Mouse (Mus musculus) hindbrain, embryonic 13.5 days (tissue): Measurements from ENCODE around the gene Gfi1b. TPM values are rescaled to one million over a fixed set of nuclear protein-coding genes. Genes with fewer than 3 reads are reported as not detected.

Experiments
- ATAC-seq: fragments of 200-750 bp; cut with Nextera tagmentation; 2 replicates; pipeline ENCODE4 v1.8.0; 2017; ENCODE audit warnings: moderate TSS enrichment; ENCODE audit not compliant: low FRiP score
- H3K27ac ChIP-seq: fragments of 300-500 bp; sonication (generic); 2 replicates; pipeline ENCODE4 v1.5.1; 2015; ENCODE audit warnings: inconsistent platforms, mild to moderate bottlenecking, moderate library complexity
- H3K27me3 ChIP-seq: fragments of 300-500 bp; sonication (generic); 2 replicates; pipeline ENCODE4 v1.6.1; 2015; ENCODE audit warnings: mild to moderate bottlenecking, inconsistent platforms
- H3K36me3 ChIP-seq: fragments of 300-500 bp; sonication (generic); 2 replicates; pipeline ENCODE4 v1.6.1; 2015; ENCODE audit warnings: mild to moderate bottlenecking, inconsistent platforms
- H3K4me1 ChIP-seq: fragments of 300-500 bp; sonication (generic); replicated peaks from 2 replicates; pipeline ENCODE4 v1.6.1; 2015; ENCODE audit warnings: inconsistent platforms
- H3K4me2 ChIP-seq: fragments of 300-500 bp; sonication (generic); 2 replicates; pipeline ENCODE4 v1.6.1; 2015; ENCODE audit warnings: inconsistent platforms, mild to moderate bottlenecking, moderate library complexity
- H3K4me3 ChIP-seq: fragments of 300-500 bp; sonication (generic); 2 replicates; pipeline ENCODE4 v1.5.1; 2015; ENCODE audit warnings: mild to moderate bottlenecking, inconsistent platforms
- H3K9ac ChIP-seq: fragments of 300-500 bp; sonication (generic); 2 replicates; pipeline ENCODE4 v1.6.1; 2015; ENCODE audit warnings: mild to moderate bottlenecking, inconsistent platforms
- H3K9me3 ChIP-seq: fragments of 300-500 bp; sonication (generic); 2 replicates; pipeline ENCODE4 v1.6.1; 2016; ENCODE audit warnings: inconsistent platforms
- WGBS: fragments of 180-500 bp; shearing (Covaris S2); methylation state at CpG from one replicate; pipeline ENCODE4 v1.1.7; 2015; 5-methylcytosine and 5-hydroxymethylcytosine counted together
- polyA plus RNA-seq: library from polyadenylated mRNA; unstranded; fragments of >200 nt; fragmentation: Nextera tagmentation; extraction: Ambion mirVana; gene quantifications from 2 replicates; pipeline ENCODE4 v1.2.1, GENCODE M21; 2015

Gfi1b gene
- polyA plus RNA-seq, 1 experiment from 2014 or later = 0.23 TPM

GRCm38 (mm10) chr2:28607341-28608165, 14.2 kb downstream of the Gfi1b start:
- Histone ChIP-seq H3K27ac (no peak overlapping the region), H3K4me2 (no peak overlapping the region), H3K9ac (no peak overlapping the region), H3K9me3 (no peaks in the 10 kb centered on the region), H3K27me3 (no peaks in the 10 kb centered on the region), H3K36me3 (no peaks in the 10 kb centered on the region), H3K4me1 (0 out of 2 replicates have a peak, but pooled peaks cover 8% of the 10 kb centered on the region), H3K4me3 (no peak overlapping the region)
- WGBS = 57% methylated on average over 10 of the region's 10 CpGs
- no peak for ATAC-seq

- H3K36me3 ChIP-seq = no peaks in the 10 kb centered on the region
- no peak overlapping the region for H3K27ac ChIP-seq
- H3K9ac ChIP-seq = no peak overlapping the region
- H3K4me1 ChIP-seq = 0 out of 2 replicates have a peak, but pooled peaks cover 8% of the 10 kb centered on the region
- no peak for ATAC-seq
- WGBS = 64% methylated on average over 8 of the region's 8 CpGs
- H3K4me3 ChIP-seq = no peak overlapping the region
- H3K27me3 ChIP-seq = no peaks in the 10 kb centered on the region
- no peaks in the 10 kb centered on the region for H3K9me3 ChIP-seq
- no peak overlapping the region for H3K4me2 ChIP-seq
Measured at GRCm38 (mm10) chr2:28606601-28607340, 15.0 kb downstream of the Gfi1b start.

GRCm38 (mm10) chr2:28605789-28606541, 15.8 kb downstream of the Gfi1b start:
- Histone ChIP-seq H3K9ac (no peak overlapping the region), H3K27ac (no peak overlapping the region), H3K9me3 (no peaks in the 10 kb centered on the region), H3K36me3 (no peaks in the 10 kb centered on the region), H3K4me1 (0 out of 2 replicates have a peak, but pooled peaks cover 6% of the 10 kb centered on the region), H3K4me2 (no peak overlapping the region), H3K4me3 (no peak overlapping the region), H3K27me3 (no peaks in the 10 kb centered on the region)
- ATAC-seq = no peak
- WGBS = 62% methylated on average over 14 of the region's 14 CpGs

GRCm38 (mm10) chr2:28603542-28603941, 18.2 kb downstream of the Gfi1b start:
- no peak overlapping the region for H3K9ac ChIP-seq
- no peak for ATAC-seq
- no peaks in the 10 kb centered on the region for H3K9me3 ChIP-seq
- peaks cover 5% of the 10 kb centered on the region; the same call in 1 of the 2 replicates for H3K4me1 ChIP-seq
- H3K36me3 ChIP-seq = no peaks in the 10 kb centered on the region
- no peak overlapping the region for H3K4me3 ChIP-seq
- H3K4me2 ChIP-seq = no peak overlapping the region
- WGBS = 94% methylated on average over 5 of the region's 5 CpGs
- H3K27ac ChIP-seq = no peak overlapping the region
- no peaks in the 10 kb centered on the region for H3K27me3 ChIP-seq

GRCm38 (mm10) chr2:28601720-28602590, 19.8 kb downstream of the Gfi1b start:
- H3K27me3 ChIP-seq = no peaks in the 10 kb centered on the region
- no peaks in the 10 kb centered on the region for H3K9me3 ChIP-seq
- H3K4me2 ChIP-seq = no peak overlapping the region
- peaks cover 15% of the 10 kb centered on the region for H3K4me1 ChIP-seq
- ATAC-seq = no peak
- H3K4me3 ChIP-seq = no peak overlapping the region
- no peaks in the 10 kb centered on the region for H3K36me3 ChIP-seq
- WGBS = 65% methylated on average over 12 of the region's 12 CpGs
- no peak overlapping the region for H3K9ac ChIP-seq
- no peak overlapping the region for H3K27ac ChIP-seq

DNA sequence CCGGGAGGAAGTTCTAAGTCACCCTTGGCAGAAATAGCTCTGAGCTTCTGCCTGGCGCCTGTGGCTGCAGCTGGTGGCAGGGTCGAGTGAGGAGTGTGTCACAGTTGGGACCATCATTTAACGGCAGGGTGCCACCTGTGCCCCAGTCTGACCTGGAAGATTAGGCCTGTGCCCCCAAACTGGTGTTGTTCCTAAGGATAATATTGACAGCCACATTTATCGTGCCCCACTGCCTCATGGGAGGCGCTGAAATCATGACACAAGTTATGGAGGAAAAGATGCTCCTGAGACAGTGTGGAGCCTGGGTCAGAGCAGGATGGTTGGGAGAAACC, 22.2 kb downstream of the Gfi1b start:
- H3K36me3 ChIP-seq = no peaks in the 10 kb centered on the region
- H3K4me2 ChIP-seq = no peak overlapping the region
- no peaks in the 10 kb centered on the region for H3K9me3 ChIP-seq
- peaks cover 4% of the 10 kb centered on the region; the same call in 1 of the 2 replicates for H3K27me3 ChIP-seq
- H3K4me3 ChIP-seq = no peak overlapping the region
- ATAC-seq = no peak
- no peak overlapping the region for H3K9ac ChIP-seq
- H3K4me1 ChIP-seq = peaks cover 11% of the 10 kb centered on the region
- WGBS = 78% methylated on average over 6 of the region's 6 CpGs
- no peak overlapping the region for H3K27ac ChIP-seq

GRCm38 (mm10) chr2:28598692-28599568, 22.9 kb downstream of the Gfi1b start:
- peaks cover 10% of the 10 kb centered on the region; the same call in 1 of the 2 replicates for H3K27me3 ChIP-seq
- 70% methylated on average over 12 of the region's 12 CpGs for WGBS
- ATAC-seq = no peak
- H3K4me2 ChIP-seq = no peak overlapping the region
- no peaks in the 10 kb centered on the region for H3K36me3 ChIP-seq
- no peaks in the 10 kb centered on the region for H3K9me3 ChIP-seq
- no peak overlapping the region for H3K9ac ChIP-seq
- no peak overlapping the region for H3K27ac ChIP-seq
- peaks cover 11% of the 10 kb centered on the region for H3K4me1 ChIP-seq
- H3K4me3 ChIP-seq = no peak overlapping the region

DNA sequence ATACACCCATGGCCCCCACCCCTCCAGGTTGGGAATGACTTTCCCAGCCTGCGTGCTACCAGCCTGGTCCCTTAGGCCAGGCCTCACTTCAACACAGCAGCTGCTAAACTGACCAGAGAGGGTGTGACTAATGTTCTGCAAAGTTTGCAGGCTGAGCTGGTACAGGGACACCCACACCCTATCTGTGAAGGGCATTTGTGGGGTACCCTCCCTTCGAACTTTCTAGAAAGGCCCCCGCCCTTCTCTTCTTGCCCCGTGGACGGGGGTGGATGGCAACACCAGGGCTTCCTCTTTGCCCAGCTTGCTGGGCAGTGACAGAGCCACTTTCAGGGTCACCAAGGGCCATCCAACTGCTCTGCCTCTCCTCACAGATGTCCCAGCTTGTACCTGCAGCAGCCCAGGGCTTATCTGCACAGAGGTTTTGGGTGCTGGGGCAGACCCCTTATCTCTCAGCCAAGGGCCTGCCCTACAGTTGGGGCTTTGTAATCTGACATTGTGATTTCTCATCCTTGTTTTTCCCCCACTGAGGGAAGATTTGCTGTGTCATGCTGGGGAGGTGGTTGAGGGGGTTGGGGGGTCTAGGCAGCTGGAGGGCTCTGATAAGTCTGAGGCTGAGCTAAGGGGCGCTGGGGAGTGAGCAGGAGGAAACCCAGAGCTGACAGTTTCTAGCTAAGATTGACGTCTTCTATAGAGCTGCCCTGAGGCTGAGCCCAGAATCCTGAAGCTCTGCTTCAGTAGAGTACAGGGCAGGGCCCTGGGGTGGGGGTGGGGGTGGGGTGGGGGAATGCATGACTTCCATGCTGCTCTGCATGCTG, 23.8 kb downstream of the Gfi1b start:
- 0 out of 2 replicates have a peak, but pooled peaks have one; percentile 39 for ATAC-seq

DNA sequence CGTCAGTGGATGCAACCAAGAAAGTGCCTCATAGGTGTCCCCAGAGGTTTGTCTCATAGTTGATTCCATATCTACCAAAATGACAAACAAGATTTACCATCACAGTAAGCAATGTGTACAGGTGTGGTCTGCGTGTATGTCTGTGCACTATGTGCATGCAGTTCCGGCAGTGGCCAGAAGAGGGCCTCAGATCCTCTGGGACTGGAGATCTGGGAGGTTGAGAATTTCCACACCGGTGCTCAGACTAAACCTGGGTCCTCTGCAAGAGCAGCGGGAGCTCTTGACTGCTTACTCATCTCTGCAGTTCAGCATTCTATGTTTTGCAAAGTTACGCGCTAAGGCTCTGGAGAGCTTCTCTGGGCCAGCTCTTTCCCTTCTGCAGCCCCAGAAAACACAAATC, 24.8 kb downstream of the Gfi1b start:
- ATAC-seq = no peak
- 87% methylated on average over 7 of the region's 7 CpGs for WGBS
- Histone ChIP-seq H3K9me3 (no peaks in the 10 kb centered on the region), H3K27me3 (peaks cover 11% of the 10 kb centered on the region; the same call in 1 of the 2 replicates), H3K4me1 (peaks cover 11% of the 10 kb centered on the region), H3K4me2 (no peak overlapping the region), H3K9ac (no peak overlapping the region), H3K36me3 (no peaks in the 10 kb centered on the region), H3K4me3 (no peak overlapping the region), H3K27ac (no peak overlapping the region)

More for the DNA sequence above, 23.8 kb downstream of the Gfi1b start:
- H3K4me2 ChIP-seq = no peak overlapping the region
- no peak overlapping the region for H3K9ac ChIP-seq
- H3K4me1 ChIP-seq = peaks cover 11% of the 10 kb centered on the region
- H3K27me3 ChIP-seq = peaks cover 11% of the 10 kb centered on the region; the same call in 1 of the 2 replicates
- no peak overlapping the region for H3K4me3 ChIP-seq
- H3K27ac ChIP-seq = no peak overlapping the region
- WGBS = 76% methylated on average over 7 of the region's 7 CpGs
- H3K9me3 ChIP-seq = no peaks in the 10 kb centered on the region
- H3K36me3 ChIP-seq = no peaks in the 10 kb centered on the region

GRCm38 (mm10) chr2:28596021-28596420, 25.8 kb downstream of the Gfi1b start:
- no peak overlapping the region for H3K4me3 ChIP-seq
- ATAC-seq = no peak
- H3K4me2 ChIP-seq = no peak overlapping the region
- no peaks in the 10 kb centered on the region for H3K36me3 ChIP-seq
- WGBS = 89% methylated on average over 7 of the region's 7 CpGs
- no peaks in the 10 kb centered on the region for H3K9me3 ChIP-seq
- peaks cover 11% of the 10 kb centered on the region; the same call in 1 of the 2 replicates for H3K27me3 ChIP-seq
- H3K4me1 ChIP-seq = peaks cover 11% of the 10 kb centered on the region
- H3K9ac ChIP-seq = no peak overlapping the region
- no peak overlapping the region for H3K27ac ChIP-seq
